Mouse (Mus musculus) cortical plate, adult 2 months (tissue): ENCODE results near the gene Zfp598. TPM values are rescaled to one million over a fixed set of nuclear protein-coding genes. Genes with fewer than 3 reads are reported as not detected.

Experiments
- H3K27ac ChIP-seq: fragments of 200-500 bp; 2 replicates; pipeline ENCODE4 v1.5.1; 2012; ENCODE audit warnings: low read length, control low read depth, inconsistent platforms; ENCODE audit not compliant: insufficient read depth
- H3K4me1 ChIP-seq: fragments of 200-500 bp; 2 replicates; pipeline ENCODE4 v1.6.1; 2011; ENCODE audit warnings: low read length; ENCODE audit not compliant: control insufficient read depth, insufficient read depth
- H3K4me3 ChIP-seq: fragments of 200-500 bp; 2 replicates; pipeline ENCODE4 v1.5.1; 2011; ENCODE audit warnings: mild to moderate bottlenecking, low read length, control low read depth; ENCODE audit not compliant: insufficient read depth
- CTCF ChIP-seq: fragments of 200-500 bp; IDR thresholded peaks from 2 replicates; pipeline ENCODE4 v1.5.1; 2011; ENCODE audit warnings: mild to moderate bottlenecking, control low read depth, low read length; ENCODE audit not compliant: insufficient read depth; ENCODE audit errors: extremely low read depth
- POLR2A ChIP-seq: fragments of 200-500 bp; IDR thresholded peaks from 2 replicates; pipeline ENCODE4 v1.6.1; 2011; ENCODE audit warnings: mild to moderate bottlenecking, low read length, control low read depth; ENCODE audit not compliant: insufficient read depth; ENCODE audit errors: extremely low read depth
- polyA plus RNA-seq: library from polyadenylated mRNA; depleted of rRNA; stranded (reverse); fragments of >200 nt; gene quantifications from 2 replicates; pipeline ENCODE4 v1.2.3, GENCODE M21; 2012; rRNA removed

The Zfp598 gene
- polyA plus RNA-seq: 53.5 and 53.6 TPM in 2 replicates

DNA sequence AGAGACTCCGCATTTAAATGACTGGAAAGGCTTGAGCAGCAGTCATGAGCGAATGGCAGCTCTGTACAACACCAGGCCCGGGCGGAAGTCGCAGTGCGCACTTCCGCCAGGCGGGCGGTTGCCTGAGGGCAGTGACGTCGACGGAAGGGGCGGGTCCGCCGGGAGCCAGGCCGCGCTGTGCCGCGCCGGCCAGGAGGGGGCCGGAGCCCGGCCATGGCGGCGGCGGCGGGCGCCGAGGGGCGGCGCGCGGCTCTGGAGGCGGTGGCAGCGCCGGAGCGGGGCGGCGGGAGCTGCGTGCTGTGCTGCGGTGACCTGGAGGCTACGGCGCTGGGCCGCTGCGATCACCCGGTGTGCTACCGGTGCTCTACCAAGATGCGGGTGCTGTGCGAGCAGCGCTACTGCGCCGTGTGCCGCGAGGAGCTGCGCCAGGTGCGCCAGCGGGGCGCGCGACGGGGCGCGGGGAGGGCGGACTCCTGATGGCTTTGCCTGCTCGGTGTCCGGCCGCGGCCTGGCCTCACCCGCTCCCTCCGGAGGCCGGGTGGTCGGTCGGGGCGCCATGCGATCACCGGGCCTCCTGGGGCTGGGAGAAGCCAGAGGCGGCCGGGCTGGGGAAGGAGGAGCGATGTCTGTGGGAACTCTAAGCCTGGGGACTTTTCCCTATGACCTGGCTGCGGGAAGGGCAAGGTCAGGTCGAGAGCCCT lies at the start of gene Zfp598:
TSS of gene Zfp598 (plus strand) at position 143 of the 701 bp plus-strand sequence.
- H3K27ac ChIP-seq: peak within 1 kb of the TSS; percentile 68; the same call in 1 of the 2 replicates
- TF ChIP-seq POLR2A (peak; percentile 96), CTCF (no peak)
- H3K4me1 ChIP-seq: peaks cover 7% of the 10 kb centered on the region
- H3K4me3 ChIP-seq: peak within 1 kb of the TSS; percentile 50

DNA sequence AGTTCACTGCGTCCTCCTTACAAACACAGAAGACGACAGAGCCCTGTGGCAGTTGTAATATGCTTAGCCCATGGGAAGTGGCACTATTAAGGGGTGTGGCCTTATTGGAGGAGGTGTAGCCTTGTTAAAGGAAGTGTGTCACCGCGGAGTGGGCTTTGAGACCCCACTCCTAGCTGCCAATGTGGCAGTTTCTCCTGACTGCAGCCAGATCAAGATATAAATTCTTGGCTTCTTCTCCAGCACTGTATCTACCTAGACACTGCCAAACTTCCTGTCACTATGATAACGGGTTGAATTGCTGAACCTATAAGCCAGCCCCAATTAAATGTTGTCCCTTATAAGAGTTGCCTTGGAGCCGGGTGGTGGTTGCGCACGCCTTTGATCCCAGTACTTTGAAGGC lies 44.0 kb upstream of the Zfp598 start:
- H3K4me3 ChIP-seq: no peak overlapping the region
- TF ChIP-seq CTCF: no peak
- no peak overlapping the region for H3K27ac ChIP-seq

DNA sequence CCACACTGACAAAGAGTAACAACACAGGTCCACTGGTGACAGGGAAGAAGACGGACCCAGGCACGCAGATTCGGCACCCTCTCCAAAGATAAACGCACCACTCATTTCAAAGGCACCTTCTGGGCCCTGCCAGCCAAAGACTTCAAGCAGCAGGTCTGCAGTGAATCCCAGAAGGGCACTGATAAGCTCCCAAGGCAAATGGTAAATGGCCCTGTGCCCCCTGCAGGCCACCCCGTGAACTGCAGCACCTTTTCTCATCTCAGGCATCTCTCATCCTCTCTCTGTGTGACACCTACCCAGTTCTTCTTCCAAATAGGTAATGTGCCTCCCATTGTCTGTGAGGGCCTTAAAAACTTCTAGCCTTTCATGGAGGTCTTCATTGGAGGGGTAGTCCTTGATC lies 40.8 kb upstream of the Zfp598 start:
- TF ChIP-seq POLR2A (no peak), CTCF (peak; percentile 85)
- H3K4me3 ChIP-seq: no peak overlapping the region
- peaks cover 5% of the 10 kb centered on the region; the same call in 1 of the 2 replicates for H3K4me1 ChIP-seq
- H3K27ac ChIP-seq: no peak overlapping the region

More for the DNA sequence above, 44.0 kb upstream of the Zfp598 start:
- peaks cover 3% of the 10 kb centered on the region for H3K4me1 ChIP-seq

DNA sequence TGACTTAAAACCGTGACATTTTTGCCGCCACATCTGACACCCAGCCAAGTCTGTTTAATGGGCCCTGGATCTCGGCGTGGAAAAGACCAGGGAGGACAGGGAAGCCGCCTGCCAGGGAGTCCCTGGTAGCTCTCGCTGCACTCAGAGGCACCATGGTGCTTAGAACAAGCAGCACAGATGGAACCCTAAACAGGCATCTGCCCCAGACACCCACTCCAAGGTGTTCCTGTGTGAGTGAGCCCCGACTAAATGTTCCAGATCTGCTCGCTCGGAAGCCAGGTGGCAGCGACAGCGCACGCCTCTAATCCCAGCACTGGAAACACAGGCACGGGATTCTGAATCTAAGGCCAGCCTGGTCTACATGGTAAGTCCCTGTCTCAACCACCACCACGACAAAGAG lies 39.4 kb upstream of the Zfp598 start:
- TF ChIP-seq CTCF (no peak), POLR2A (no peak)
- Histone ChIP-seq H3K27ac (no peak overlapping the region), H3K4me3 (no peak overlapping the region), H3K4me1 (peaks cover 5% of the 10 kb centered on the region; the same call in 1 of the 2 replicates)

DNA sequence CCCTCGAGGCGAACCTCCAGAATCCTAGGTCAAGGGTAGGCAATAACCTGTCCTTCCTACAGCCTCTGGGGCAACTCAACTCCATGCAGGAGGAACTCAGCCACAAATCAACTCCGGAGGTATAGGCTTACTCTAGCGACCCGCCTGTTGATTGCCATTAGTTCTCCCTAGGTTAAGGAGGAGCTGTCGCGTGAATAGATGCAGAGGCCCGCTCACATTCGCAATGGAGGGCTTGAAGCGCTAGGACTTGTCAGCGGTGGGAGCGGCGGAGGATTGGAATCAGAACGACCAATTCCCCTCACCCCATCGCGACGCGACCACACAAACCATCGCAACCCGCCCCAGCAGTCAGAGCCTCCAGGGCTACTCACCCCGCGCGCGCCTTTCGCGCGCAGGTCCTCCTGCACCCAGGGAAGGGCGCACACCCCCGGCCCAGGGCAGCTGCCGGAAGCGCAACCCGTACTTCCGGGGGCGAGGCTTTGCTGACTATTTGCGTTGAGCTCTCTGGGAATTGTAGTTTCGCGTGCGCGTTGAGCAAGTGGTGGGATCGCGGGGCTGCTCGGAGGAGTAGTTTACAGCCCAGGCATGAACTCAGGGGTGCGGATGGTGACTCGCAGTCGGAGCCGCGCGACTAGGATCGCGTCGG lies 37.2 kb upstream of the Zfp598 start, which contains the start of the genes Tsc2 and Nthl1:
TSS of gene Tsc2 (minus strand) at position 464 of the 646 bp plus-strand sequence.
TSS of gene Nthl1 (plus strand) at position 514 of the 646 bp plus-strand sequence.
- TF ChIP-seq CTCF (no peak), POLR2A (peak; percentile 79; the same call in 1 of the 2 replicates)
- Histone ChIP-seq H3K4me3 (peak within 1 kb of the TSS; percentile 72), H3K27ac (peak within 1 kb of the TSS; percentile 73), H3K4me1 (peaks cover 6% of the 10 kb centered on the region; the same call in 1 of the 2 replicates)

DNA sequence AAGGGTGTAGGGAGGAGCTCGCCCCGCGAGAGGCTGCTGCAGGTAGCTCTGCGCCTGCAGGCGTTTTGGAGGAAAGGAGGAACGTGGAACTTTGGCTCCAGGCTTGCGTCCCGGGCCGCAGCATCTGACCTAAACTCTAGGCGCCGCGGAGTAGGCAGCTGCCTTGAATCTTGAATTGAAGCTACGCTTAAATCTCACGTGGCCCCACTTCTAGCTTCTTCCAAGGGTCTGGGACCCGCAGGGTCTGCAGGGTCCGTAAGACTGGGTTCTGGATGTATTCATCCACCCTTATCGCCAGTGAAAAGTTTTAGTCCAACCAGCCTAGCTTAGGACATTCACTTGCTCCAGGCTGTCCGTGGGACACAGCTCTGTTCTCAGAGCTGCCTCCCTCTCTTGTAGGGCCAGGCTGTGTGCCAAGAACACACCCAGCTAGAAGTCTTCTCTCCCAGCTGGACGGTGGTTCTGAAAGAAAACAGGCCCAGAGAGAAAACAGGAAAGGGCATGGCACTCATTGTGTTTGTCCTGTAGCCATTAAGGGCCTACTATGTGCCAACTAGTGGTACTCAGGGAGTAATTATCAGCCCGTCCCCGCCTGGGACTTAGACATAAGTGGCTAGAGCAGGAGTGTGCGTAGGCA lies 36.6 kb upstream of the Zfp598 start:
- TF ChIP-seq POLR2A (0 out of 2 replicates have a peak, but pooled peaks have one; percentile 31), CTCF (no peak)
- Histone ChIP-seq H3K27ac (peak overlapping the region; percentile 73), H3K4me1 (peaks cover 6% of the 10 kb centered on the region; the same call in 1 of the 2 replicates), H3K4me3 (peak overlapping the region; percentile 72)

DNA sequence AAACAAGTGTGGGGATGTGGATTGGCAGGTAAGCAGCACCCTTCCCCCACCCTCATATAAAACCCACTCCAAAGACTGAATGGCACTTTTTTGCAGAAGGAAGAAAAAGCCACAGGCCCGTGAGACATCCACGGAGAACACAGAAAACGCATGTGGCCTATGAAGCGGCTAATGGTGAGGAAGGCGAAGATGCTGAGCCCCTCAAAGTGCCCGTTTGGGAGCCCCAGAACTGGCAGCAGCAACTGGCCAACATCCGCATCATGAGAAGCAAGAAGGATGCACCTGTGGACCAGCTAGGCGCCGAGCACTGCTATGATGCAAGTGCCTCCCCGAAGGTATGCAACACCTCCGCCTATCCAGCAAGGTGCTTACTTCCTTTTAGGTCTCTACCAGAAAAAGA lies 35.7 kb upstream of the Zfp598 start:
- H3K27ac ChIP-seq: peak overlapping the region; percentile 72; the same call in 1 of the 2 replicates
- H3K4me1 ChIP-seq: peaks cover 6% of the 10 kb centered on the region; the same call in 1 of the 2 replicates
- TF ChIP-seq CTCF (no peak), POLR2A (no peak)
- no peak overlapping the region for H3K4me3 ChIP-seq

DNA sequence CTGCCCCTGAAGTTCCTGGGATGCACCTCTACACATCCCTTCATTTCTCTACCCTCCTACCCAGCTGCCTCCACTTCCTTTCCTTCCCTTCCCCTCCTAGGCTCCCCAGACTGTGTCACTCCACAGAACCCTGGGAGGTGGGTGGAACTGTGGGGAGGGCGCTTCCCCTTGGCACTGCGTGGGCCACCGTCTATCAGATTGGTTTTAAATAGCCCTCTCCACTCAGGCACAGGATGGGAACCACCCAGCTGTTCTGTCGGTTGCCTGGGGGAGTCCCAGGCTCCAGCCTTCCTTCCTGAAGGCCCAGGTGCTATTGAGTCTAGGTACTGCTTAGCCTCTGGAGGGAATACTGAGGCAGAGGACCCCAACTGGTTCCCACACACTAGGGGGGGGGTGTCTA lies 34.5 kb upstream of the Zfp598 start:
- peak overlapping the region; percentile 4; the same call in 1 of the 2 replicates for H3K27ac ChIP-seq
- TF ChIP-seq POLR2A (no peak), CTCF (no peak)
- peaks cover 5% of the 10 kb centered on the region; the same call in 1 of the 2 replicates for H3K4me1 ChIP-seq

DNA sequence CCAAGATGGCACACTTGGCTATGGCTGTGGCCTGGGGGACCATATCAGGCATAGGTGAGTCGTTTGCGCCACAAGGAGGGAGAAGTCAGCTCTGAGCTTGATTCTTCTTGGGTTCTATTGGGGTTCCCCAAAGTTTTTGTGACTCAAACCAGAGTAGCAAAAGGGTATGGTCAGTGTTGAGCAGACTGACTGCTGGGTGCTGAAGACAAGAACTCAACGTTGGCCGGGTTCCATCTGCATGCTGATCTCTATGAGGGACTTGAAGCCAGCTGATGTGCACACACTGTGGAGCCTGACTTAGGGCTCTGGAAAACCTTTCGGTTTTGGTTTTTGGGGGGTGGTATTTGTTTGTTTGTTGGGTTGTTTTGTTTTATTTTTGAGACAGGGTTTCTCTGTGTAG lies 33.8 kb upstream of the Zfp598 start:
- no peak for TF ChIP-seq POLR2A
- no peak for TF ChIP-seq CTCF
- Histone ChIP-seq H3K4me3 (no peak overlapping the region), H3K27ac (peak overlapping the region; percentile 4; the same call in 1 of the 2 replicates), H3K4me1 (peaks cover 5% of the 10 kb centered on the region; the same call in 1 of the 2 replicates)

More for the DNA sequence above, 34.5 kb upstream of the Zfp598 start:
- H3K4me3 ChIP-seq: no peak overlapping the region
